In genomic region chr8:122021725-122022124, GRCm38 (mm10) we compare ENCODE assay signal across 12 mouse cellular contexts.
DNase-seq lines count a peak whose midpoint lies in the region; ATAC-seq and TF ChIP-seq lines count a peak whose summit lies in the region.
"Had no signal": no experiment of that assay in that cellular context is flagged by ENCODE, and none has a peak within 500 bp of the region (broad histone marks: within the 10 kb centered on the region; RNA-seq: fewer than 3 reads in every experiment).

No protein-coding gene starts in this region.

- peak overlapping the region; percentile 74 for H3K27ac ChIP-seq in kidney, adult 2 months (ENCODE audit: insufficient read depth, low read depth, low read length)
- H3K27ac ChIP-seq: liver, embryonic 15.5 days had no signal

- ATAC-seq in granulocyte monocyte progenitor cell, adult 5-6 weeks (replicated peaks; ENCODE audit: poor library complexity, severe bottlenecking) = peak; percentile 77
- ATAC-seq in erythroblast, adult 5-6 weeks (replicated peaks; ENCODE audit: low FRiP score, poor library complexity, severe bottlenecking) = no peak

- no peaks in the 10 kb centered on the region for H3K36me3 ChIP-seq in kidney, adult 2 months (ENCODE audit: control insufficient read depth, insufficient read depth, low read length)

- H3K4me3 ChIP-seq in kidney, adult 2 months (ENCODE audit: insufficient read depth, low read depth, low read length) = no peak overlapping the region
- H3K4me3 ChIP-seq: liver, embryonic 15.5 days had no signal

- DNase-seq in kidney, adult 2 months = peak; percentile 85
- DNase-seq in kidney, postnatal 4 days = no peak
- peak; percentile 73 for DNase-seq in adipocyte (ENCODE audit: low spot score)
- DNase-seq in lung, postnatal 25 days (ENCODE audit: low spot score) = peak; percentile 45
- DNase-seq in frontal cortex, postnatal 14 days (ENCODE audit: low spot score in 2 of 2) = no peak
- DNase-seq: adrenal gland, adult 8-10 months; layer of hippocampus, adult 9-11 months; spleen, adult 18-20 months; thymus, postnatal 4 days had no signal

- no peak for TF ChIP-seq POLR2A in kidney, adult 2 months (IDR thresholded peaks at IDR 0.05; ENCODE audit: low read depth, low read length)

- 48% methylated on average over 2 of the region's 2 CpGs for WGBS in kidney, adult 2 months

- H3K27me3 ChIP-seq in kidney, adult 2 months (replicated peaks; ENCODE audit: control insufficient read depth, insufficient read depth, low read length) = no peaks in the 10 kb centered on the region
- H3K27me3 ChIP-seq: liver, embryonic 15.5 days had no signal

- 0 out of 2 replicates have a peak, but pooled peaks cover 4% of the 10 kb centered on the region for H3K4me1 ChIP-seq in kidney, adult 2 months (ENCODE audit: control insufficient read depth, insufficient read depth, low read length)

- no peak for TF ChIP-seq CTCF in kidney, adult 2 months (conservative IDR thresholded peaks at IDR 0.05; ENCODE audit: insufficient read depth, insufficient read length, low read depth, low read length)

Comparison
In these comparisons a context has a peak if more than half of its experiments do, and no peak if none do; other contexts are left out.
1. DNase-seq: peak in kidney, adult 2 months (single experiment), adipocyte (single experiment) and lung, postnatal 25 days (single experiment); none in kidney, postnatal 4 days (0 of 2) and frontal cortex, postnatal 14 days (0 of 2).